Mouse (Mus musculus) liver, embryonic 11.5 days (tissue): ENCODE measurements around the gene Pex26. TPM values are rescaled to one million over a fixed set of nuclear protein-coding genes. Genes with fewer than 3 reads are reported as not detected.
A peak's percentile ranks its signal among the peaks of the same experiment; 100 is the strongest.

Experiments
- ATAC-seq: fragments of 200-750 bp; cut with Nextera tagmentation; replicated peaks from 2 replicates; pipeline ENCODE4 v1.8.0; 2017; ENCODE audit warnings: moderate number of reproducible peaks, mild to moderate bottlenecking, moderate TSS enrichment, moderate library complexity; ENCODE audit not compliant: low FRiP score
- DNase-seq: peaks from one replicate; pipeline ENCODE4 v3.0.0-alpha.2; 2017; ENCODE audit warnings: low spot score
- H3K27ac ChIP-seq: fragments of 300-500 bp; sonication (generic); 2 replicates; pipeline ENCODE4 v1.5.1; 2014; ENCODE audit warnings: mild to moderate bottlenecking, low read depth, low read length, control low read depth
- H3K27me3 ChIP-seq: fragments of 300-500 bp; sonication (generic); replicated peaks from 2 replicates; pipeline ENCODE4 v1.6.1; 2014; ENCODE audit warnings: low read length, mixed read lengths; ENCODE audit not compliant: control insufficient read depth, insufficient read depth
- H3K36me3 ChIP-seq: fragments of 300-500 bp; sonication (generic); 2 replicates; pipeline ENCODE4 v1.6.1; 2014; ENCODE audit warnings: mild to moderate bottlenecking, low read length, moderate library complexity, mixed read lengths; ENCODE audit not compliant: control insufficient read depth, insufficient read depth
- H3K4me1 ChIP-seq: fragments of 300-500 bp; sonication (generic); replicated peaks from 2 replicates; pipeline ENCODE4 v1.6.1; 2014; ENCODE audit warnings: low read length, mixed read lengths; ENCODE audit not compliant: control insufficient read depth, insufficient read depth
- H3K4me2 ChIP-seq: fragments of 300-500 bp; sonication (generic); 2 replicates; pipeline ENCODE4 v1.6.1; 2014; ENCODE audit warnings: mild to moderate bottlenecking, control low read depth, moderate library complexity
- H3K4me3 ChIP-seq: fragments of 300-500 bp; sonication (generic); 2 replicates; pipeline ENCODE4 v1.5.1; 2014; ENCODE audit warnings: low read depth, low read length, control low read depth
- H3K9ac ChIP-seq: fragments of 300-500 bp; sonication (generic); 2 replicates; pipeline ENCODE4 v1.6.1; 2014; ENCODE audit warnings: low read depth, low read length, control low read depth
- H3K9me3 ChIP-seq: fragments of 300-500 bp; sonication (generic); 2 replicates; pipeline ENCODE4 v1.6.1; 2016; ENCODE audit warnings: low read length, inconsistent platforms, mixed read lengths; ENCODE audit not compliant: control insufficient read depth
- WGBS: fragments of 180-500 bp; shearing (Covaris S2); extraction: QIAGEN DNeasy Blood & Tissue Kit; methylation state at CpG from one replicate; pipeline ENCODE4 v1.1.7; 2014; 5-methylcytosine and 5-hydroxymethylcytosine counted together
- polyA plus RNA-seq: library from polyadenylated mRNA; unstranded; fragments of >200 nt; fragmentation: Nextera tagmentation; extraction: Ambion mirVana; gene quantifications from 2 replicates; pipeline ENCODE4 v1.2.1, GENCODE M21; 2014

The Pex26 gene
- polyA plus RNA-seq, 1 experiment from 2014 or later: 6.0 TPM

DNA sequence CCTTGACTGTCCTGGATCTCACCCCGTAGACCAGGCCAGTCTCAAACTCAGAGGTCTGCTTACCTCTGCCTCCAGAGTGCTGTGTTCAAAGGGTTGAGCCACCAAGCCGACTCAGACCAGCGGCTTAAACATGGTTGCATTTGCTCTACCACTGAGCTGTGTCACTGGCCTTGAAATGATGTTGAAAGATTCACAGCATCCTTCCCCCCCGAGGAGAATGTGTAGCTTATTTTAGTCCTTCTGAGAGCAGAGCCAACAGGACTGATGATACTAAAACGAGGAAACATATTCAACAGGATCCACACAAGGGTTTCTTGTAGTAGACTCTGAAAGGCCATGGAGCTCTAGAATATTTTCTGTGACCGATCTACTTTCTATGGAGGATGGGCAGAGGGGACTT is 32.4 kb downstream of the Pex26 start:
- Histone ChIP-seq H3K27me3 (peaks cover 10% of the 10 kb centered on the region), H3K27ac (no peak overlapping the region), H3K4me3 (no peak overlapping the region), H3K4me1 (peaks cover 18% of the 10 kb centered on the region; the same call in 1 of the 2 replicates), H3K4me2 (no peak overlapping the region), H3K9ac (no peak overlapping the region), H3K36me3 (no peaks in the 10 kb centered on the region), H3K9me3 (no peaks in the 10 kb centered on the region)
- ATAC-seq: no peak
- WGBS: 75% methylated on average over 6 of the region's 6 CpGs
- no peak for DNase-seq

DNA sequence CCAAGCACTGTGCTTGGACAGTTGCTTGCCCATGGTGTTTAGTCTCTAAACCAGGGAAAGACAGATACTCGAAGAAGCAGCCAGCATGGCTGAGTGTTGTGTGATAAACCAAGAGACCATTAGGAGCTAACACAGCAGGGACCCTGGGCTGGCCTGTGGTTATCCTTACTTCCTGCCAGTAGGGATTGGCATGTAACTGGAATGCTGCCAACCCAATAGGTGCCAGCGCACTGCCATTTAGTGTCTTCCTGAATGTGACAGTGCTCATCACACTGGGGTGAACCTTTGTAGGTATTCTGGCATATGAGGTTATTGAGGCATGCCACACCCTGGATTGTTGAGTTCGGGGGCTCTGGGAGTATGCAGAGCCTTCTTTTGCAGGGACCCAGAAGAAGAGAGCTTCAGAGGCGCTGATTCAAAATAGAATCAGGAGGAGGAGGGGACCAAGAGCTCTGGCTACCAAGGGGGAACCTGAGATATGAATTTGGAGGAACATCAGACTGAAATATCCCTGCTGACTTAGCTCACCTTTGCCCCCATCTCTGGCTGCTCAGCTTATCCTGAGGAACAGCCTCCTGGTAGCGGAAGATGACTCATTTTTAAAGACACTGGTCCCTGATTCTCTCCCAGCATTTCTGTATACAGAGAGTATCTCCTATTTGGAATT is 33.3 kb downstream of the Pex26 start:
- Histone ChIP-seq H3K4me2 (no peak overlapping the region), H3K27me3 (peaks cover 2% of the 10 kb centered on the region), H3K4me3 (no peak overlapping the region), H3K9me3 (no peaks in the 10 kb centered on the region), H3K27ac (no peak overlapping the region), H3K4me1 (peaks cover 14% of the 10 kb centered on the region; the same call in 1 of the 2 replicates), H3K9ac (no peak overlapping the region), H3K36me3 (no peaks in the 10 kb centered on the region)
- DNase-seq (no peak), ATAC-seq (no peak)
- WGBS: 68% methylated on average over 5 of the region's 5 CpGs

GRCm38 (mm10) chr6:121218002-121218401 is 34.5 kb downstream of the Pex26 start:
- DNase-seq: no peak
- 59% methylated on average over 7 of the region's 7 CpGs for WGBS
- H3K27me3 ChIP-seq: no peaks in the 10 kb centered on the region
- H3K9ac ChIP-seq: no peak overlapping the region
- no peaks in the 10 kb centered on the region for H3K9me3 ChIP-seq
- H3K27ac ChIP-seq: no peak overlapping the region
- no peaks in the 10 kb centered on the region for H3K36me3 ChIP-seq
- no peak overlapping the region for H3K4me3 ChIP-seq
- H3K4me2 ChIP-seq: no peak overlapping the region
- peaks cover 14% of the 10 kb centered on the region; the same call in 1 of the 2 replicates for H3K4me1 ChIP-seq
- no peak for ATAC-seq

DNA sequence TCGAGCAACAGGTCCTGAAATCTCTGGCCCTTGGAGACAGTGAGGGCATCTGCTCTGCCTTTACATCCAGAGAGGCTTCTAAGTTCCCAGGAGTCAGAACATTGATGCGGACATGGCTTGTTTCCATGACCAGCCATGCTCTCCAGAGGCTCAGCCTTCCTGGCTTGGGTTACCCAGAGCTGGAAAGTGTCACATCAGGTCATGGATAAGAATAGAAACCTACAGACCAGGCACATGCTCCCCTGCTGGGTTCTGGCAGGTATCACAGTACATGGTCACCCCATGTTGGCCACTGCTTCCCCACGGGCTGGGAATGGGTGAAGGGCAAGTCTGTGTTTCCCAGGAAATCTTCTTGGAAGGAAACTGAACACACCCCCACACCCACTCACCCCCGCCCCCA is 35.9 kb downstream of the Pex26 start:
- Histone ChIP-seq H3K27ac (no peak overlapping the region), H3K36me3 (no peaks in the 10 kb centered on the region), H3K4me1 (peaks cover 14% of the 10 kb centered on the region), H3K27me3 (no peaks in the 10 kb centered on the region), H3K9ac (no peak overlapping the region), H3K9me3 (no peaks in the 10 kb centered on the region), H3K4me2 (no peak overlapping the region), H3K4me3 (no peak overlapping the region)
- DNase-seq (no peak), ATAC-seq (no peak)
- 67% methylated on average over 4 of the region's 4 CpGs for WGBS

- DNase-seq (no peak), ATAC-seq (no peak)
- peaks cover 14% of the 10 kb centered on the region for H3K4me1 ChIP-seq
- no peak overlapping the region for H3K4me2 ChIP-seq
- WGBS: 89% methylated on average over 10 of the region's 10 CpGs
- no peak overlapping the region for H3K27ac ChIP-seq
- no peak overlapping the region for H3K4me3 ChIP-seq
- H3K27me3 ChIP-seq: no peaks in the 10 kb centered on the region
- H3K9me3 ChIP-seq: no peaks in the 10 kb centered on the region
- no peak overlapping the region for H3K9ac ChIP-seq
- no peaks in the 10 kb centered on the region for H3K36me3 ChIP-seq
These were observed 36.7 kb downstream of the Pex26 start for GRCm38 (mm10) chr6:121220181-121220580.

GRCm38 (mm10) chr6:121221876-121222597 is 38.6 kb downstream of the Pex26 start:
- ATAC-seq (no peak), DNase-seq (no peak)
- H3K4me1 ChIP-seq: peaks cover 16% of the 10 kb centered on the region
- H3K9me3 ChIP-seq: no peaks in the 10 kb centered on the region
- H3K27me3 ChIP-seq: no peaks in the 10 kb centered on the region
- no peak overlapping the region for H3K4me3 ChIP-seq
- no peaks in the 10 kb centered on the region for H3K36me3 ChIP-seq
- no peak overlapping the region for H3K4me2 ChIP-seq
- no peak overlapping the region for H3K27ac ChIP-seq
- 84% methylated on average over 8 of the region's 8 CpGs for WGBS
- no peak overlapping the region for H3K9ac ChIP-seq

DNA sequence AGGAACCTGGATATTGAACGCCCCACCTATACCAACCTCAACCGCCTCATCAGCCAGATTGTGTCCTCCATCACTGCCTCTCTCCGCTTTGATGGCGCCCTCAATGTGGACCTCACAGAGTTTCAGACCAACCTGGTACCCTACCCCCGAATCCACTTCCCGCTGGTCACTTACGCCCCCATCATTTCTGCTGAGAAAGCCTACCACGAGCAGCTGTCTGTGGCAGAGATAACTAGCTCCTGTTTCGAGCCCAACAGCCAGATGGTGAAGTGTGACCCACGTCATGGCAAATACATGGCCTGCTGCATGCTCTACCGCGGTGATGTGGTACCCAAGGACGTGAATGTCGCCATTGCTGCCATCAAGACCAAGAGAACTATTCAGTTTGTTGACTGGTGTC is 39.5 kb downstream of the Pex26 start:
- no peak for ATAC-seq
- no peaks in the 10 kb centered on the region for H3K27me3 ChIP-seq

GRCm38 (mm10) chr6:121224067-121224466 is 40.6 kb downstream of the Pex26 start:
- H3K4me2 ChIP-seq: no peak overlapping the region
- H3K4me3 ChIP-seq: no peak overlapping the region
- H3K27me3 ChIP-seq: no peaks in the 10 kb centered on the region
- 54% methylated on average over 5 of the region's 5 CpGs for WGBS
- H3K36me3 ChIP-seq: no peaks in the 10 kb centered on the region
- no peaks in the 10 kb centered on the region for H3K9me3 ChIP-seq
- DNase-seq (no peak), ATAC-seq (no peak)
- peaks cover 16% of the 10 kb centered on the region for H3K4me1 ChIP-seq
- no peak overlapping the region for H3K9ac ChIP-seq
- H3K27ac ChIP-seq: peak overlapping the region; percentile 28; the same call in 1 of the 2 replicates

More for the DNA sequence above, 39.5 kb downstream of the Pex26 start:
- no peaks in the 10 kb centered on the region for H3K36me3 ChIP-seq
- H3K27ac ChIP-seq: no peak overlapping the region
- no peak overlapping the region for H3K9ac ChIP-seq
- DNase-seq: no peak
- no peak overlapping the region for H3K4me3 ChIP-seq
- H3K4me1 ChIP-seq: peaks cover 16% of the 10 kb centered on the region
- no peaks in the 10 kb centered on the region for H3K9me3 ChIP-seq
- WGBS: 88% methylated on average over 14 of the region's 14 CpGs
- no peak overlapping the region for H3K4me2 ChIP-seq

- Histone ChIP-seq H3K4me2 (peak overlapping the region; percentile 18), H3K27ac (peak overlapping the region; percentile 50; the same call in 1 of the 2 replicates), H3K9ac (no peak overlapping the region), H3K27me3 (no peaks in the 10 kb centered on the region), H3K4me1 (peaks cover 16% of the 10 kb centered on the region), H3K9me3 (no peaks in the 10 kb centered on the region), H3K36me3 (no peaks in the 10 kb centered on the region), H3K4me3 (no peak overlapping the region)
- DNase-seq (no peak), ATAC-seq (0 out of 2 replicates have a peak, but pooled peaks have one; percentile 24)
- WGBS: 9% methylated on average over 6 of the region's 6 CpGs
These were observed 41.5 kb downstream of the Pex26 start for GRCm38 (mm10) chr6:121224993-121225392.
